Mouse (Mus musculus): ENCODE data around the gene Lin37. TPM values are rescaled to one million over a fixed set of nuclear protein-coding genes. Genes with fewer than 3 reads are reported as not detected.

Gene Lin37
- polyA plus RNA-seq, 1 experiment from 2014 or later, result 65.1 TPM

- Histone ChIP-seq H3K4me2 (no peak overlapping the region), H3K27me3 (no peaks in the 10 kb centered on the region), H3K4me3 (no peak overlapping the region), H3K9me3 (replicated peaks) (no peaks in the 10 kb centered on the region), H3K4me1 (peaks cover 3% of the 10 kb centered on the region), H3K9ac (no peak overlapping the region), H3K27ac (no peak overlapping the region), H3K36me3 (ENCODE audit: poor library complexity, severe bottlenecking) (peaks cover 100% of the 10 kb centered on the region)
- WGBS, result 96% methylated on average over 16 of the region's 16 CpGs
- no peak for ATAC-seq
These were observed 21.9 kb upstream of the Lin37 start for GRCm38 (mm10) chr7:30581547-30581946.

GRCm38 (mm10) chr7:30579950-30580349 lies 20.3 kb upstream of the Lin37 start:
- no peak overlapping the region for H3K4me2 ChIP-seq

GRCm38 (mm10) chr7:30572969-30573368 lies 13.3 kb upstream of the Lin37 start:
- Histone ChIP-seq H3K4me1 (no peaks in the 10 kb centered on the region), H3K27me3 (no peaks in the 10 kb centered on the region), H3K36me3 (ENCODE audit: poor library complexity, severe bottlenecking) (peaks cover 98% of the 10 kb centered on the region), H3K9me3 (replicated peaks) (no peaks in the 10 kb centered on the region), H3K27ac (no peak overlapping the region), H3K9ac (no peak overlapping the region), H3K4me2 (no peak overlapping the region), H3K4me3 (no peak overlapping the region)
- no peak for ATAC-seq
- WGBS, result 83% methylated on average over 2 of the region's 2 CpGs

More at GRCm38 (mm10) chr7:30579950-30580349, 20.3 kb upstream of the Lin37 start:
- no peak overlapping the region for H3K4me3 ChIP-seq
- no peaks in the 10 kb centered on the region for H3K9me3 ChIP-seq (replicated peaks)
- ATAC-seq, result no peak
- H3K4me1 ChIP-seq, result no peaks in the 10 kb centered on the region
- no peak overlapping the region for H3K27ac ChIP-seq
- H3K27me3 ChIP-seq, result no peaks in the 10 kb centered on the region
- H3K36me3 ChIP-seq (ENCODE audit: poor library complexity, severe bottlenecking), result peaks cover 100% of the 10 kb centered on the region
- H3K9ac ChIP-seq, result no peak overlapping the region
- WGBS, result 94% methylated on average over 8 of the region's 8 CpGs

GRCm38 (mm10) chr7:30572389-30572788 lies 12.8 kb upstream of the Lin37 start:
- ATAC-seq, result no peak
- WGBS, result 90% methylated on average over 5 of the region's 5 CpGs
- peaks cover 96% of the 10 kb centered on the region for H3K36me3 ChIP-seq (ENCODE audit: poor library complexity, severe bottlenecking)

GRCm38 (mm10) chr7:30567555-30567954 lies 7.9 kb upstream of the Lin37 start:
- no peak for ATAC-seq
- Histone ChIP-seq H3K4me2 (no peak overlapping the region), H3K4me1 (peaks cover 12% of the 10 kb centered on the region), H3K9ac (no peak overlapping the region), H3K27ac (no peak overlapping the region), H3K36me3 (ENCODE audit: poor library complexity, severe bottlenecking) (peaks cover 77% of the 10 kb centered on the region), H3K9me3 (replicated peaks) (no peaks in the 10 kb centered on the region), H3K4me3 (no peak overlapping the region), H3K27me3 (no peaks in the 10 kb centered on the region)
- WGBS, result 94% methylated on average over 11 of the region's 11 CpGs

More at GRCm38 (mm10) chr7:30572389-30572788, 12.8 kb upstream of the Lin37 start:
- H3K4me2 ChIP-seq, result no peak overlapping the region
- no peaks in the 10 kb centered on the region for H3K4me1 ChIP-seq
- no peaks in the 10 kb centered on the region for H3K27me3 ChIP-seq
- H3K27ac ChIP-seq, result no peak overlapping the region
- no peaks in the 10 kb centered on the region for H3K9me3 ChIP-seq (replicated peaks)
- no peak overlapping the region; the same call in 1 of the 2 replicates for H3K9ac ChIP-seq
- no peak overlapping the region for H3K4me3 ChIP-seq

GRCm38 (mm10) chr7:30566033-30566432 lies 6.4 kb upstream of the Lin37 start:
- H3K4me3 ChIP-seq, result no peak overlapping the region
- H3K27me3 ChIP-seq, result no peaks in the 10 kb centered on the region
- ATAC-seq, result no peak
- peaks cover 63% of the 10 kb centered on the region for H3K36me3 ChIP-seq (ENCODE audit: poor library complexity, severe bottlenecking)
- H3K27ac ChIP-seq, result no peak overlapping the region
- no peak overlapping the region for H3K9ac ChIP-seq
- peaks cover 17% of the 10 kb centered on the region for H3K4me1 ChIP-seq
- no peaks in the 10 kb centered on the region for H3K9me3 ChIP-seq (replicated peaks)
- WGBS, result 89% methylated on average over 9 of the region's 9 CpGs
- no peak overlapping the region for H3K4me2 ChIP-seq

- peaks cover 54% of the 10 kb centered on the region for H3K36me3 ChIP-seq (ENCODE audit: poor library complexity, severe bottlenecking)
- H3K4me1 ChIP-seq, result peaks cover 20% of the 10 kb centered on the region
- no peaks in the 10 kb centered on the region for H3K9me3 ChIP-seq (replicated peaks)
- no peak within 1 kb of the TSS for H3K9ac ChIP-seq
- no peak within 1 kb of the TSS for H3K4me3 ChIP-seq
- WGBS, result 95% methylated on average over 12 of the region's 12 CpGs
- ATAC-seq, result no peak
- H3K4me2 ChIP-seq, result peak within 1 kb of the TSS; percentile 89
- H3K27me3 ChIP-seq, result no peaks in the 10 kb centered on the region
- no peak within 1 kb of the TSS for H3K27ac ChIP-seq
These were observed 5.4 kb upstream of the Lin37 start, which contains the start of gene Igflr1 for GRCm38 (mm10) chr7:30564970-30565571. Gene Igflr1, plus strand, starts transcription at chr7:30565427.

- peak overlapping the region; percentile 85 for H3K9ac ChIP-seq
- 0 out of 2 replicates have a peak overlapping the region, but pooled peaks have one; percentile 85 for H3K27ac ChIP-seq
- 24% methylated on average over 6 of the region's 6 CpGs for WGBS
- peak overlapping the region; percentile 75 for H3K4me3 ChIP-seq
- peaks cover 42% of the 10 kb centered on the region for H3K36me3 ChIP-seq (ENCODE audit: poor library complexity, severe bottlenecking)
- H3K4me1 ChIP-seq, result peaks cover 26% of the 10 kb centered on the region
- H3K27me3 ChIP-seq, result no peaks in the 10 kb centered on the region
- ATAC-seq, result no peak
- H3K4me2 ChIP-seq, result peak overlapping the region; percentile 89
- no peaks in the 10 kb centered on the region for H3K9me3 ChIP-seq (replicated peaks)
These were observed 4.3 kb upstream of the Lin37 start for GRCm38 (mm10) chr7:30563906-30564280.

- peak within 1 kb of the TSS; percentile 75 for H3K4me3 ChIP-seq
- no peaks in the 10 kb centered on the region for H3K9me3 ChIP-seq (replicated peaks)
- H3K9ac ChIP-seq, result peak within 1 kb of the TSS; percentile 85
- peak; percentile 87 for ATAC-seq
- peaks cover 32% of the 10 kb centered on the region for H3K4me1 ChIP-seq
- peak within 1 kb of the TSS; percentile 85 for H3K27ac ChIP-seq
- no peaks in the 10 kb centered on the region for H3K27me3 ChIP-seq
- H3K36me3 ChIP-seq (ENCODE audit: poor library complexity, severe bottlenecking), result peaks cover 36% of the 10 kb centered on the region
- WGBS, result under 1% methylated on average over 44 of the region's 45 CpGs
- H3K4me2 ChIP-seq, result peak within 1 kb of the TSS; percentile 89
These were observed 3.7 kb upstream of the Lin37 start, which contains the start of the genes U2af1l4, Gm49396 and Psenen for GRCm38 (mm10) chr7:30563117-30563905. Gene U2af1l4, plus strand, starts transcription at chr7:30563301. Gene Gm49396, plus strand, starts transcription at chr7:30563344. Gene Psenen, minus strand, starts transcription at chr7:30563627.

- peak overlapping the region; percentile 89 for H3K4me2 ChIP-seq
- H3K4me1 ChIP-seq, result peaks cover 37% of the 10 kb centered on the region
- 2% methylated on average over 27 of the region's 27 CpGs for WGBS
- H3K27me3 ChIP-seq, result no peaks in the 10 kb centered on the region
- peak; percentile 19; the same call in 1 of the 2 replicates for ATAC-seq
- peak overlapping the region; percentile 63 for H3K27ac ChIP-seq
- peak overlapping the region; percentile 75 for H3K4me3 ChIP-seq
- peak overlapping the region; percentile 85 for H3K9ac ChIP-seq
- no peaks in the 10 kb centered on the region for H3K9me3 ChIP-seq (replicated peaks)
- H3K36me3 ChIP-seq (ENCODE audit: poor library complexity, severe bottlenecking), result peaks cover 34% of the 10 kb centered on the region
These were observed 3.0 kb upstream of the Lin37 start for GRCm38 (mm10) chr7:30562526-30563116.

GRCm38 (mm10) chr7:30560296-30560695 lies 658 bp upstream of the Lin37 start:
- Histone ChIP-seq H3K4me3 (no peak overlapping the region), H3K9me3 (replicated peaks) (no peaks in the 10 kb centered on the region), H3K9ac (no peak overlapping the region), H3K4me1 (peaks cover 37% of the 10 kb centered on the region), H3K4me2 (peak overlapping the region; percentile 97), H3K27me3 (no peaks in the 10 kb centered on the region), H3K27ac (peak overlapping the region; percentile 31; the same call in 1 of the 2 replicates), H3K36me3 (ENCODE audit: poor library complexity, severe bottlenecking) (peaks cover 34% of the 10 kb centered on the region)
- ATAC-seq, result no peak
- 56% methylated on average over 2 of the region's 2 CpGs for WGBS

Measured in forebrain, embryonic 13.5 days (tissue).